Mouse (Mus musculus) liver, postnatal 0 days (tissue): ENCODE measurements around the gene Gabarapl2.

Source experiments
- CTCF ChIP-seq: sonication (generic); IDR thresholded peaks from 2 replicates; pipeline ENCODE4 v1.5.1; 2016; ENCODE audit warnings: antibody characterized with exemption, low read depth
- EP300 ChIP-seq: IDR thresholded peaks from 2 replicates; pipeline ENCODE4 v1.6.1; 2016; ENCODE audit warnings: antibody characterized with exemption, low read depth, mild to moderate bottlenecking

GRCm38 (mm10) chr8:111991278-111991677 is 50.8 kb downstream of the Gabarapl2 start:
- TF ChIP-seq EP300 = no peak
- no peak for TF ChIP-seq CTCF
